Mouse (Mus musculus) hindbrain, embryonic 10.5 days (tissue): ENCODE measurements at regions not wholly inside any gene's neighbourhood (a gene's known extent, or its start where the extent isn't known, plus 50 kb on each side); places are given as distances from the start of the nearest gene placed in this dataset.

Experiments
- DNase-seq: peaks from one replicate; pipeline ENCODE4 v3.0.0-alpha.2; 2017; ENCODE audit warnings: low spot score
- H3K27ac ChIP-seq: fragments of 300-500 bp; sonication (generic); 2 replicates; pipeline ENCODE4 v1.5.1; 2016; ENCODE audit warnings: mild to moderate bottlenecking, moderate library complexity
- H3K27me3 ChIP-seq: fragments of 300-500 bp; sonication (generic); 2 replicates; pipeline ENCODE4 v1.6.1; 2016; ENCODE audit warnings: mild to moderate bottlenecking; ENCODE audit not compliant: poor library complexity, insufficient read depth, severe bottlenecking
- H3K36me3 ChIP-seq: fragments of 300-500 bp; sonication (generic); 2 replicates; pipeline ENCODE4 v1.6.1; 2016; ENCODE audit warnings: mild to moderate bottlenecking, moderate library complexity
- H3K4me1 ChIP-seq: fragments of 300-500 bp; sonication (generic); replicated peaks from 2 replicates; pipeline ENCODE4 v1.6.1; 2016; ENCODE audit warnings: mild to moderate bottlenecking
- H3K4me3 ChIP-seq: fragments of 300-500 bp; sonication (generic); 2 replicates; pipeline ENCODE4 v1.5.1; 2016; ENCODE audit warnings: mild to moderate bottlenecking, moderate library complexity
- H3K9me3 ChIP-seq: fragments of 300-500 bp; sonication (generic); 2 replicates; pipeline ENCODE4 v1.6.1; 2016; ENCODE audit warnings: mild to moderate bottlenecking, moderate library complexity
- WGBS: fragments of 180-500 bp; shearing (Covaris S2); methylation state at CpG from one replicate; pipeline ENCODE4 v1.1.7; 2016; 5-methylcytosine and 5-hydroxymethylcytosine counted together

GRCm38 (mm10) chr16:64391440-64392197 is 210.6 kb downstream of the Csnka2ip start:
- no peak overlapping the region for H3K27ac ChIP-seq
- H3K27me3 ChIP-seq: no peaks in the 10 kb centered on the region
- no peak for DNase-seq
- H3K9me3 ChIP-seq: no peaks in the 10 kb centered on the region
- 49% methylated on average over 8 of the region's 8 CpGs for WGBS
- H3K4me1 ChIP-seq: 0 out of 2 replicates have a peak, but pooled peaks cover 8% of the 10 kb centered on the region
- no peak overlapping the region for H3K4me3 ChIP-seq
- no peaks in the 10 kb centered on the region for H3K36me3 ChIP-seq

- no peak overlapping the region for H3K27ac ChIP-seq
- H3K36me3 ChIP-seq: no peaks in the 10 kb centered on the region
- no peaks in the 10 kb centered on the region for H3K27me3 ChIP-seq
- H3K9me3 ChIP-seq: no peaks in the 10 kb centered on the region
- no peak overlapping the region for H3K4me3 ChIP-seq
- no peak for DNase-seq
- H3K4me1 ChIP-seq: no peaks in the 10 kb centered on the region
- 81% methylated on average over 13 of the region's 13 CpGs for WGBS
Observed at GRCm38 (mm10) chr16:64368608-64369399, 233.4 kb downstream of the Csnka2ip start.

- 81% methylated on average over 10 of the region's 10 CpGs for WGBS
Observed at GRCm38 (mm10) chr16:64347940-64348339, 254.3 kb downstream of the Csnka2ip start.

GRCm38 (mm10) chr16:64332887-64333455 is 269.2 kb downstream of the Csnka2ip start:
- Histone ChIP-seq H3K27me3 (no peaks in the 10 kb centered on the region), H3K4me1 (0 out of 2 replicates have a peak, but pooled peaks cover 3% of the 10 kb centered on the region), H3K36me3 (no peaks in the 10 kb centered on the region), H3K4me3 (no peak overlapping the region), H3K27ac (no peak overlapping the region), H3K9me3 (no peaks in the 10 kb centered on the region)
- no peak for DNase-seq
- WGBS: 87% methylated on average over 1 of the region's 1 CpGs

More at GRCm38 (mm10) chr16:64347940-64348339, 254.3 kb downstream of the Csnka2ip start:
- H3K27me3 ChIP-seq: no peaks in the 10 kb centered on the region
- no peaks in the 10 kb centered on the region for H3K9me3 ChIP-seq
- no peaks in the 10 kb centered on the region for H3K4me1 ChIP-seq
- H3K4me3 ChIP-seq: no peak overlapping the region
- H3K36me3 ChIP-seq: no peaks in the 10 kb centered on the region
- no peak for DNase-seq
- no peak overlapping the region for H3K27ac ChIP-seq

- H3K9me3 ChIP-seq: no peaks in the 10 kb centered on the region
- H3K27me3 ChIP-seq: no peaks in the 10 kb centered on the region
- 81% methylated on average over 8 of the region's 8 CpGs for WGBS
- no peak for DNase-seq
- no peak overlapping the region for H3K4me3 ChIP-seq
- 0 out of 2 replicates have a peak, but pooled peaks cover 3% of the 10 kb centered on the region for H3K4me1 ChIP-seq
- no peak overlapping the region for H3K27ac ChIP-seq
- no peaks in the 10 kb centered on the region for H3K36me3 ChIP-seq
Observed at GRCm38 (mm10) chr16:64332195-64332886, 269.9 kb downstream of the Csnka2ip start.

- no peaks in the 10 kb centered on the region for H3K36me3 ChIP-seq
- no peaks in the 10 kb centered on the region for H3K27me3 ChIP-seq
- H3K4me3 ChIP-seq: no peak overlapping the region
- 75% methylated on average over 11 of the region's 11 CpGs for WGBS
- no peak for DNase-seq
- H3K27ac ChIP-seq: no peak overlapping the region
- H3K9me3 ChIP-seq: no peaks in the 10 kb centered on the region
- 0 out of 2 replicates have a peak, but pooled peaks cover 3% of the 10 kb centered on the region for H3K4me1 ChIP-seq
Observed at GRCm38 (mm10) chr16:64329264-64330060, 272.7 kb downstream of the Csnka2ip start.

GRCm38 (mm10) chr16:64318796-64319493 is 283.3 kb downstream of the Csnka2ip start:
- DNase-seq: no peak
- no peak overlapping the region for H3K27ac ChIP-seq
- H3K4me1 ChIP-seq: no peaks in the 10 kb centered on the region
- H3K36me3 ChIP-seq: no peaks in the 10 kb centered on the region
- H3K4me3 ChIP-seq: no peak overlapping the region
- no peaks in the 10 kb centered on the region for H3K27me3 ChIP-seq
- WGBS: 80% methylated on average over 4 of the region's 4 CpGs
- H3K9me3 ChIP-seq: no peaks in the 10 kb centered on the region

GRCm38 (mm10) chr16:64316831-64317230 is 285.4 kb downstream of the Csnka2ip start:
- Histone ChIP-seq H3K9me3 (no peaks in the 10 kb centered on the region), H3K27me3 (no peaks in the 10 kb centered on the region), H3K4me1 (no peaks in the 10 kb centered on the region), H3K4me3 (no peak overlapping the region), H3K36me3 (no peaks in the 10 kb centered on the region), H3K27ac (no peak overlapping the region)
- WGBS: 67% methylated on average over 1 of the region's 1 CpGs
- DNase-seq: no peak

- DNase-seq: no peak
- Histone ChIP-seq H3K36me3 (no peaks in the 10 kb centered on the region), H3K9me3 (no peaks in the 10 kb centered on the region), H3K4me1 (no peaks in the 10 kb centered on the region), H3K27ac (no peak overlapping the region), H3K27me3 (no peaks in the 10 kb centered on the region), H3K4me3 (no peak overlapping the region)
- 90% methylated on average over 3 of the region's 3 CpGs for WGBS
Observed at GRCm38 (mm10) chr16:64293507-64293906, 308.7 kb downstream of the Csnka2ip start.

GRCm38 (mm10) chr16:64285306-64285705 is 316.9 kb downstream of the Csnka2ip start:
- no peaks in the 10 kb centered on the region for H3K9me3 ChIP-seq
- 80% methylated on average over 1 of the region's 1 CpGs for WGBS
- H3K4me3 ChIP-seq: no peak overlapping the region
- no peak overlapping the region for H3K27ac ChIP-seq
- H3K4me1 ChIP-seq: no peaks in the 10 kb centered on the region
- H3K36me3 ChIP-seq: no peaks in the 10 kb centered on the region
- DNase-seq: no peak
- H3K27me3 ChIP-seq: no peaks in the 10 kb centered on the region

- no peak for DNase-seq
- WGBS: 54% methylated on average over 4 of the region's 4 CpGs
- no peaks in the 10 kb centered on the region for H3K9me3 ChIP-seq
- H3K36me3 ChIP-seq: no peaks in the 10 kb centered on the region
- H3K27me3 ChIP-seq: no peaks in the 10 kb centered on the region
- H3K4me1 ChIP-seq: peaks cover 18% of the 10 kb centered on the region
- no peak overlapping the region; the same call in 1 of the 2 replicates for H3K27ac ChIP-seq
- no peak overlapping the region for H3K4me3 ChIP-seq
Observed at GRCm38 (mm10) chr16:64275860-64276597, 326.2 kb downstream of the Csnka2ip start.
